Mouse (Mus musculus): Measurements from ENCODE around the gene Tsacc. TPM values are rescaled to one million over a fixed set of nuclear protein-coding genes. Genes with fewer than 3 reads are reported as not detected.
A peak's percentile ranks its signal among the peaks of the same experiment; 100 is the strongest.
"Not testable (repeated sequence)": the region's sequence is repeated elsewhere in the genome, so short reads cannot be mapped to it uniquely, and the experiment has no call there.

Gene Tsacc
- total and polyA plus RNA-seq, 3 experiments = 6.7 to 11.3 (median 9.3) TPM

DNA sequence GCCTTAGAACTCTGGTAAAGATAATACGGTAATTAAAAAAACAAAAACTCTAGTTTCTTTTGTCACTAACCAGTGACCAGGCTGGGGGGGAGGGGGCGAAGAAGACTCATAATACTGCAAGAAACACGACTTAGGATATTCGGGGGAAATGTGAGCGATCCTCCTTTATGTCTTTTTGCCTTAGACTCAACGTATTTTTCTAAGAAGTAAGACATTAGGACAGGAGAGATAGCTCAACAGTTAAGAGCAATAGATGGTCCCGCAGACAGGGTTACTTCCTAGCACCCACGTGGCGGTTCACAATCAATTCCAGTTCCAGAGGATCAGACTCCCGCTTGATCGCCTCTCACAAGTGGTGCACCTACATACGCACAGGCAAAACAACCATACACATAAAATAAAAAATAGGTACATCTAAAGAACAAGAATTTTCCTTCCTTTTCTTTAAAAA is 664 bp downstream of the Tsacc start (continued):
- TF ChIP-seq MAFK (IDR thresholded peaks at IDR 0.05; ENCODE audit: insufficient replicate concordance, low read length) (no peak), NELFE (IDR thresholded peaks at IDR 0.05; ENCODE audit: low read depth, low read length) (no peak), TCF12 (IDR thresholded peaks at IDR 0.05; ENCODE audit: low read depth, low read length) (peak; percentile 11; the same call in 1 of the 2 replicates), POLR2AphosphoS2 (IDR thresholded peaks at IDR 0.05; ENCODE audit: low read depth, low read length) (peak; percentile 48; the same call in 1 of the 2 replicates), IRF4 (IDR thresholded peaks at IDR 0.05; ENCODE audit: low read depth, low read length) (no peak; the same call in 1 of the 2 replicates), SIN3A (IDR thresholded peaks at IDR 0.05; ENCODE audit: low read length) (peak; percentile 77; the same call in 1 of the 2 replicates), ETS1 (conservative IDR thresholded peaks at IDR 0.05; ENCODE audit: low read depth, low read length) (peak; percentile 44; the same call in 1 of the 2 replicates), MYC (IDR thresholded peaks at IDR 0.05; ENCODE audit: low read depth, low read length) (peak; percentile 99), MEF2A (IDR thresholded peaks at IDR 0.05; ENCODE audit: borderline replicate concordance, low read depth, low read length) (peak; percentile 8; the same call in 1 of the 2 replicates), NRF1 (IDR thresholded peaks at IDR 0.05; ENCODE audit: low read depth, low read length) (no peak), POLR2A (IDR thresholded peaks at IDR 0.05; ENCODE audit: low read depth, low read length) (no peak), ELF1 (IDR thresholded peaks at IDR 0.05; ENCODE audit: low read depth, low read length) (no peak)

DNA sequence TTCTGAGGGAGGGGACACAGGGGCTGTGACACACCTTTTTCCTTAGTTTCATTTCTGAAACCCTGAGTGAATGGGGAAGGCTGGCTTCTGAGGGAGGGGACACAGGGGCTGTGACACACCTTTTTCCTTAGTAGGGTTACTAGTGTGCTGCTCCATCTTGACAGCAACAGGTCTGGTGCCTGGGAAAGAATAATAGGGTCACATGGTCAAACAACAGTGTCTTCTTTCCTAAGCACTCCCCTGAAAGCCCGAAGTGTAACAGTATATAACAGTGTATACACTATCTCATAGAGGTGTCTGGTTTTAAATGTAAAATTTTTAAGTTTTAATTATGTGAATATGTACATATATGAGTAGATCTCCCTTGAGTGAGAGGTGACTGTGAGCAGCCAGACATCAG is 1.5 kb downstream of the Tsacc start:
- DNase-seq (ENCODE audit: extremely low read depth); H3K27ac ChIP-seq (ENCODE audit: insufficient read depth, low read depth); H3K27me3 ChIP-seq (replicated peaks); H3K9me3 ChIP-seq (replicated peaks; ENCODE audit: low read length); dilution Hi-C loops (cut with MboI; ENCODE audit: extremely low pct_ligation_motif_present, extremely low pct_unique_long_range_greater_than_20kb, low sequenced_read_pairs): not testable (repeated sequence)
- H3K36me3 ChIP-seq (replicated peaks in 1 of 2; ENCODE audit: control insufficient read depth in 1 of 2, insufficient read depth in 1 of 2, low read length in 1 of 2) = peaks cover 10 to 32% of the 10 kb centered on the region in 2 experiments
- in situ Hi-C loops (cut with MboI; ENCODE audit: low pct_ligation_motif_present, low pct_unique_long_range_greater_than_20kb, low sequenced_read_pairs) = loop anchor here (5.0 kb wide), 1 partner anchor 37 kb away; no protein-coding TSS in a partner anchor
- peaks cover 0 to 34% of the 10 kb centered on the region in 2 experiments; a peak in 3 of 4 replicates for H3K4me1 ChIP-seq (ENCODE audit: control insufficient read depth in 1 of 2, insufficient read depth in 2 of 2)
- 0 out of 2 replicates have a peak, but pooled peaks have one; percentile 16 for TF ChIP-seq EP300 (IDR thresholded peaks at IDR 0.05; ENCODE audit: low read length)
- H3K4me3 ChIP-seq (replicated peaks in 1 of 3; ENCODE audit: low read depth in 2 of 3, low read length in 2 of 3, poor library complexity in 1 of 3) = peak overlapping the region in 1 of 3 experiments; percentile 98
- peak overlapping the region; percentile 86; the same call in 1 of the 2 replicates for H3K9ac ChIP-seq (ENCODE audit: insufficient read depth, low read depth)
- peak overlapping the region; percentile 100 for H3K4me2 ChIP-seq (ENCODE audit: insufficient read depth, low read depth, poor library complexity, severe bottlenecking)
- peaks cover 33% of the 10 kb centered on the region for H3K79me2 ChIP-seq (replicated peaks; ENCODE audit: control insufficient read depth, extremely low read depth, insufficient read depth, poor library complexity, severe bottlenecking)

DNA sequence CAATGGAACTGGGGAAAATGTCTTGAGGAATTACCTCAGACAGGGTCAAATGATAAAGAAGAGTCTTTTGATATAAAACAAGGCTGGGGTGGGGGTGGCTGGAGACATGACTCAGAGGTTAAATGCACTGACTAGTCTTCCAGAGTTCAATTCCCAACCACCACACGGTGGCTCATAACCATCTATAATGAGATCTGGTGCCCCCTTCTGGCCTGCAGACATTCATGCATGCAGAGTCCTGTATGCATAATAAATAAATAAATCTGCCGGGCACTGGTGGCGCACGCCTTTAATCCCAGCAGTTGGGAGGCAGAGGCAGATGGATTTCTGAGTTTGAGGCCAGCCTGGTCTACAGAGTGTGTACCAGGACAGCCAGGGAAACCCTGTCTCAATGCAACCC is 4.8 kb downstream of the Tsacc start:
- in situ Hi-C loops (cut with MboI; ENCODE audit: low pct_ligation_motif_present, low pct_unique_long_range_greater_than_20kb, low sequenced_read_pairs) (no loop called here), dilution Hi-C loops (cut with MboI; ENCODE audit: extremely low pct_ligation_motif_present, extremely low pct_unique_long_range_greater_than_20kb, low sequenced_read_pairs) (no loop called here)
- peak; percentile 37 for DNase-seq (ENCODE audit: extremely low read depth)
- H3K4me2 ChIP-seq (ENCODE audit: insufficient read depth, low read depth, poor library complexity, severe bottlenecking) = no peak overlapping the region
- H3K79me2 ChIP-seq (replicated peaks; ENCODE audit: control insufficient read depth, extremely low read depth, insufficient read depth, poor library complexity, severe bottlenecking) = no peaks in the 10 kb centered on the region
- TF ChIP-seq ZC3H11A (IDR thresholded peaks at IDR 0.05; ENCODE audit: low read depth, low read length) (no peak), E2F4 (IDR thresholded peaks at IDR 0.05; ENCODE audit: insufficient replicate concordance, low read depth, low read length) (no peak), MAX (IDR thresholded peaks at IDR 0.05; ENCODE audit: low read length) (no peak), RAD21 (IDR thresholded peaks at IDR 0.05; ENCODE audit: low read depth, low read length) (peak; percentile 16), SMC3 (IDR thresholded peaks at IDR 0.05; ENCODE audit: low read depth, low read length) (peak; percentile 28), CTCF (conservative IDR thresholded peaks at IDR 0.05 in 1 of 2, IDR thresholded peaks at IDR 0.05 in 1 of 2; ENCODE audit: low read depth in 2 of 2, low read length in 2 of 2) (peak; percentile 33 to 84; a peak in 3 of 4 replicates)
- H3K27ac ChIP-seq (ENCODE audit: insufficient read depth, low read depth) = no peak overlapping the region
- no peak overlapping the region for H3K4me3 ChIP-seq (replicated peaks in 1 of 3; ENCODE audit: low read depth in 2 of 3, low read length in 2 of 3, poor library complexity in 1 of 3)
- no peak overlapping the region for H3K9ac ChIP-seq (ENCODE audit: insufficient read depth, low read depth)
- peaks cover 0 to 33% of the 10 kb centered on the region in 2 experiments for H3K36me3 ChIP-seq (replicated peaks in 1 of 2; ENCODE audit: control insufficient read depth in 1 of 2, insufficient read depth in 1 of 2, low read length in 1 of 2)
- no peaks in the 10 kb centered on the region for H3K9me3 ChIP-seq (replicated peaks; ENCODE audit: low read length)
- H3K4me1 ChIP-seq (ENCODE audit: control insufficient read depth in 1 of 2, insufficient read depth in 2 of 2) = peaks cover 0 to 29% of the 10 kb centered on the region in 2 experiments; a peak in 2 of 4 replicates
- H3K27me3 ChIP-seq (replicated peaks) = no peaks in the 10 kb centered on the region

DNA sequence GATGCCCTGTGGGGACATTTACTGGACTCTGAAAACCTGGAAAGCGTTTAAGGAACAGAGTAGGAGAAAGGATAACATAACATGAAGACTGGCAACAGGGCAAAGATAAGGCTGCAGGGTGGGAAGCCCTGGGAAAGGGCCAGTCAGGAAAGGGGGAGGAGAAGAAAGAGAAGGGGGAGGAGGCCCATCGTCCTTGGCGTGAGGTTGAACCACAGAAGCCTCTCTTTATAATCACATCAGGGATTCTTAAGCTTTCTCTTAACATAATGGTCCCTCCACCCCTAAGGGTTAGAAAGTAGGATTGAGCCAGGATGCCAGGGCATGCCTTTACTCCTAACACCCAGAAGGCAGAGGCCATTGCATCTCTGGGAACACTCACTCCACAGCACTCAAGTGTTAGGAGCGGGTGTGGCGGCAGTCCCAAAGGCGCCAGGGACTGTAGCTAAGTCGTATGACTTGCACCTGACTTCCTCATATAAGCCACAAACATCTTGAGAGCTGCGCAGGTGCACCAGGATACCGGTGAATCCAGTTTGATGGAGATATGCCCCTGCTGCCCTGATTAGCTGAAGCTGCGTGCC is 8.6 kb downstream of the Tsacc start:
- H3K9ac ChIP-seq (ENCODE audit: insufficient read depth, low read depth); dilution Hi-C loops (cut with MboI; ENCODE audit: extremely low pct_ligation_motif_present, extremely low pct_unique_long_range_greater_than_20kb, low sequenced_read_pairs); H3K79me2 ChIP-seq (replicated peaks; ENCODE audit: control insufficient read depth, extremely low read depth, insufficient read depth, poor library complexity, severe bottlenecking); H3K9me3 ChIP-seq (replicated peaks; ENCODE audit: low read length); H3K4me2 ChIP-seq (ENCODE audit: insufficient read depth, low read depth, poor library complexity, severe bottlenecking); DNase-seq (ENCODE audit: extremely low read depth); H3K27ac ChIP-seq (ENCODE audit: insufficient read depth, low read depth); in situ Hi-C loops (cut with MboI; ENCODE audit: low pct_ligation_motif_present, low pct_unique_long_range_greater_than_20kb, low sequenced_read_pairs); H3K4me3 ChIP-seq (replicated peaks in 1 of 3; ENCODE audit: low read depth in 2 of 3, low read length in 2 of 3, poor library complexity in 1 of 3); H3K27me3 ChIP-seq (replicated peaks): not testable (repeated sequence)
- peaks cover 6 to 46% of the 10 kb centered on the region in 2 experiments for H3K36me3 ChIP-seq (replicated peaks in 1 of 2; ENCODE audit: control insufficient read depth in 1 of 2, insufficient read depth in 1 of 2, low read length in 1 of 2)
- peaks cover 0 to 17% of the 10 kb centered on the region in 2 experiments; a peak in 1 of 4 replicates for H3K4me1 ChIP-seq (ENCODE audit: control insufficient read depth in 1 of 2, insufficient read depth in 2 of 2)
